Mouse (Mus musculus) retina, postnatal 1 day (tissue): ENCODE results near the gene Plcg1.

Experiments
- DNase-seq: peaks from one replicate; pipeline ENCODE4 v3.0.0-alpha.2; 2012

Plcg1 gene

DNA sequence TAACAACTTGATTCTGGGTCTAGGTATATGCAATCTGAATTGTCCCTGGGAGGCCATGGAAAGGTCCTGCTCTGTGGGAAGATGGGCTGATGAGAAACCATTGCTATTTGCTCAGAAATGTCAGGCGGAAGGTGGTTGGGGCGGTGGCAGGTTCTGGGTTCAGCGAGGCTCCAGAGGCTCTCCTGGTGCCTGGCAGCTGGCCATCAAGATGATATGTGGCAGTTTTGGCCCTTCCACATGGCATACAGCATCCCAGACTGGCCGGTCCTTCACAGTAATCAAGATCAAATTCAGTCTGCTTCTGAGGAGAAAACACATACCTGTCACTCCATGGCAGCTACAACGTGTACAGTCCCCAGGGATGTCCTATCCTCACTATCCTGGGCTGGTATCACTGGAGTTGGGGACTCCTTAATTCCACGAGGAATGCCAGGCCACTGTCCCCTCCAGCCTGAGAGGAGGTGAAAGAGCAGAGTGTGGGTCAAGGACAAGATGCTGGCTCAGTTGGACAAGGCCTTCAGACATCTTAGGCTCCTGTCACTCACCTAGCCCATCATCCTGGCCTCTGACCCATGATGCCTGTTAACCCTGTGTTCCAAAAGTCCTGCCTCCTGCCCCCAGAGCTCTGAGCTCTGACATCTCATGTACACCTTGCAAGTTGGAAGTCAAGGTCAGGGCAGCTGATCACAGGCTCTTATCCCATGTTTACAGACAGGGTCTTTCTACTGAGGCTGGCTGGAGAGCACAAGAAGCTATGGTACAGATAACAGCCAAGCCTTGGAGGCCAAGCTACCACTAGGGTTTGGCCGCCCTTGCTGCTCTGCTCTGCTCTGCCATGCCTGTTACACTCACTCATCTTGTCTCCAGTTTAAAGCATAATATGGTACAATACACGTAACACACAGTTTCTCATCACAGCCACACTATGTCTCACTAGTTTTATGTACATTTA, 40.5 kb downstream of the Plcg1 start:
- DNase-seq = no peak

DNA sequence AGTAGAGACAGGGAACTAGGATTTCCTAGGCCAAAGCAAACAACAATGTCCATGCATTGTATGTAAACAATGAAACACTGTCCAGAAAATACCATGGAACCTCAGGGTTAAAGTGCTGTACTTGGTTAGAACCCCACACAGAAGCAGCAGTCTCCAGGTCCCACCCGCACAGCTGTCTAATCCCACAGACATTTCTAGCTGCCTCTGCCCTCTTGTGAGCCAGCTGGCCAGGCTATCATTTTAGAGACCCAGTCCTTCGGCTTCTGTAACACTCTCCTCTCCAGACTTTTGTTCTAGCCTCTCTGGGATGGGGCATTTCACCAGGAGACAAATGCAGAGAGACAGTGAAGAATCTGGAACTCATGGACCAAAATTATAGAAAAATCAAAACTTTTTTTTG, 46.9 kb downstream of the Plcg1 start:
- no peak for DNase-seq

DNA sequence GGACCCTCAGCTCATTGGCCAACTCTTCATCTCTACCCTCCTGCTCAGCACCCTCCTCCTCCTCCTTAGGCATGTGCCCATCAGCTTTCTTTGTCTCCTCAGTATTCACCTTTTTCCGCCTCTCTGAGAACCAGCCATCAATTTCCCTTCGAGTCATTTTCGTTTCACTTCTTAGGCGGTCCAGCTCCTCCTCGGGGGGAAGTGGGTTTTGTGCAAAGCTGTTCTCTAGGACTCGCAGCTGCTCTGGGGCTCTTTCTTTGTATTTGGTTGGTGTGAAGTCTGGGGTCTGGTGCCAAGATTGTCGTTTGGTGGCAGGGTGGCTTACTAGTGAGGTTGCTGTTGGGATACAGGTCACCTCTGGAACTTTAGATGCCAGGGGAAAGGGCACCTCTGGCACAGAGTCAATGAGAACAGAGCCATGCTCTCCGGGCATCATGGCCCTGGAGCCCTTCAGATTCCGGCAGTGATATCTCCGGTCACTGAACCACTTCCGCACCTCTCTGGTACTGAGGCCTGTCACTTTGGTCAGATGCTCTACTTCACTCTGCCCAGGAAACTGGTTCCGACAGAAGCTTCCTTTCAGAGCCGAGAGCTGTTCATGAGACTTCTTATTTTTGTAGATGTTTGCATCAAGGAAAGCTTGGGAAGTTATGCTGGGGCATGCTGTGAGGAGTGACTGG, 49.2 kb downstream of the Plcg1 start:
- DNase-seq = no peak

DNA sequence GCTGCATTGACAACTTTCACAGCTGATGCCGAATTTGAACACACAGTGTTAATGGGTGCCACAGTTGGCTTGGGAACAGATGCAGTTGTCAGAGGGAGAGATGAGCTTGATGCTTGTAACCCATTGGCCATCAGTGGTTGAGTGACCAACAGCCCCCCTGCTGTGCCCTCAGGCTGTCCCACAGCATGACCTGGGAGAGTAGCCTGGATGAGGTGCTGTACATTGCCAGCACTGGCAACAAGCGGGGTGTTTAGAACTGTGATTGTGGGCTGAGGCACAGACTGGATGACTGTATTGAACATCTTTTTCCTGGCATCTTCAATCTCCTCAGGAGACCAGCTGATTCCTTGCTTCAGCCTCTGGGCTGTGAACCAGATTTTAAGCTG, 49.7 kb downstream of the Plcg1 start:
- no peak for DNase-seq

DNA sequence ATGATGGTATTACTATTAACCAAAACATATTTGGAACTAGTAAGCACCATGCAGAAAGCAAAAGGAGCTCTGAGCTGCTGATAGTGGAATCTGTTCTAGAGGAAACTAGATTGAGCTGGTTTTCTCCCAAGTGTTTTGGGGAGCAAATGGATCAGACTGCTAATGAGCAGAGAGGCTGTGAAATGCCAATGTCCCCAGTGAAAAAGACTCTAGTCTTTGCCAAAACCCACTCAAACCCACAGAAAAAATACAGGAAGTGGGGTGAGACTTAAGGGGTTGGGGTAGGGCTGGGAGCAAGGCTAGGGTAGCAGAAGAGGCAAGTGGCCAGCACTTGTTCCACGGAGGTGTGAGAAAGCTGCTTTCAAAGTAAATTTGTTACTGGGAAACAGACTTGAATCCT, 55.2 kb downstream of the Plcg1 start:
- DNase-seq = no peak

DNA sequence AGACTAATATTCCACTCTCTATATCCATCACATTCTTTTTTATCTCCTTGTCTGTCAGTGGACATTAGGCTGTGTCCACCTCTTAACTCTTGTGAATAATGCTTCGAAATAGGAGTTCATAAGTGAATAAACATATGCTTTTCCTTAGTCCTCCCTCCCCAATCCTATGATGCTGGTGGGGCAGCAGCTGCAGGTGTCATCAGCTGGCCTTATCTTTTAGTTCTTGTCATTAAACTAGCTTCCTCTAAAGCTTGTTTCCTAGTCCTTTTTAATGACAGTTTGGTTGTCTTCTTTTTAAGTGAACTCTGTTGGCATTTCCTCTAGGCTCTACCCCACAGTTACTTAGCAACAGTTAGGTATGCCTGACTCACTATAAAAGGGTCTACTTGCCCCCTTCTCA, 57.9 kb downstream of the Plcg1 start:
- DNase-seq = no peak

DNA sequence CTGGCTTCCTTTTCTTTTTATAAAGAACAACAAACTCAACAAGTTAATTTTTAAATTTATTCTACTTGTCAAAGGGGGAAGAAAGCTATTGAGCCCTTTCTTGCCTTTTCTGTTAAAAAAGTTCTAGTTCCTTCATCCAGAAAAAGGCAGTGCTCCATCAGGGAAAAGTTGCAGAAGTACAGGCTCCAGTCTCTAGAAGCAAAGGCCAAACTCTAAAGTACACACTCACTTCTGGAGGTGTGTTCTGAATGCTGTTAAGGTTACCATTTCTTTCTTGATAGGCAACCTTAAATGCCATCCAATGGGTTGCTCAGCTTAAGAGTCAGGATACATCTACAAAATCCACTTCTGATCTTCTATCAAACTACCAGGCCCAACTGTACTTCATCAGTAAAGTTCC, 58.6 kb downstream of the Plcg1 start:
- DNase-seq = no peak

DNA sequence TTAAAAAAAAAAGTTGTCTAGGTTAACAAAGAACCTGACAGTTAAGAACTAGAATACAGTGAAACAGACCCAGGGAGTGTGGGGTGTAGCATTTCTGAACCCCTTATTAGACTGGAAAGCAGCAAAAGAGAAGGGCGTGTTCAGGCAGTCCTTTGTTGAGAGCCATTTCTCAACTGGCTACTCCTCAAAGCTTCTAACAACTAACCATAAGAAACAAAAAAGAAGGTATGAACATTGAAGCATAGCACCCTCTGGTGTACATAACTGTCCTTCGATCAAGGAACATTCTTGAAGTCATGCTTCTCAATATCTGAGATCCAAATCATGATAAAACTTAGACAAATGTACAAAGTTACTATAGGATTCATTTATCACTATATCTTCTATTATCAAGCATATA, 62.0 kb downstream of the Plcg1 start:
- no peak for DNase-seq

DNA sequence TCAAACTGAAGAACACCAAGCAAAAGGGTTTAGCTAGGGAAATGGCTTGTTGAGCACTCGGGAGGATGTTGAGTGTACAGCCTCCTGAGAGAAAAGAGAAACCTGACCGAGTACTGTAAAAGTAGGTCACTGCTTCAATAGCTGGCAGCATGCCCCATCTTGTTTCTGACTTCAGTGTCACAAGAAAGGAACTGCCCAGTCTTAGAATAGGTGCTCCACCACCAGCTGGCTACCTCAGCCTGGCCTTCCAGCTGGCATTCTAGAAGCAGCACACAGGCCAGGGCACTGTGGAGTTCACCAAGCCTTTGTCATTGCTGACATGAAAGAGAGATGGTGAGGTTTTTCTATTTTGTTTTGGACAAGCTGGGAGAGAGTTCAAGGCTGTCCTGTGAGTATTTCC, 65.9 kb downstream of the Plcg1 start:
- DNase-seq = peak; percentile 62

DNA sequence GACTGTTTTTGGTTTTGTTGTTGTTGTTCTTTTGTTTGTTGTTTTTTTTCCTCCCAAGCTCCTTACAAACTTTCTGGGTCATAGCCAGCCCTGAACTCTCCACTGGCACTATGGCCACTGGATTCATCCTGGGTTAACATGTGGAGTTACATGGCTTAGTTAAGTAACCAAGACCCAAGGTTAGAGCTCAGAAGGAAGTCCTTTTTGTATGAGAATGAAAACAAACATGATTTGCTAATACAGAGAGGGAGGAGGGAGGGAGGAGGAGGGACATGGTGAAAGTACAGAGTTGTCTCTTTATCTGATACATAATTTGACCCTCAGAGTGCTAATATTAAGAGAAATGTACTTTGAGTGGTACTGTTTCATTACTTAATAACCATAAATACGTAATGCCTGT, 67.1 kb downstream of the Plcg1 start:
- DNase-seq = no peak

DNA sequence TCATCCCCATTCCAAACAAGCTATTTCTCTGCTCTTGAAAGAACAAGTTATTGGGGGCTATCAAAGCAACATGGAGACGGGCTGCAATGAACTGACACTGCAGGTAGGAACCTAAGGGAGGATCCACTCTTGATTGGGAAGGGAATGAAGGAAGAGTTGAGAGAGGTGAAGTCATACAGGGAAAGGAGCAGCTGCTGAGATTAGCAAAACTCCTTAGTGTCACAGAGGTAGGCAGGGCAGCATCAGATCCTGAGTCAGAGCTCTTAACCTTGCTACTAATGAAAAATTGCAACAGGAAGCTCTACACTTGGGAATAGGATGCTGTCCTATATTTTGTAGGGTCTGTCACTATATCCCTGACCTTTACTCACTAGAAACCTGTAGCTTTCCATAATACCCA, 69.9 kb downstream of the Plcg1 start:
- no peak for DNase-seq

DNA sequence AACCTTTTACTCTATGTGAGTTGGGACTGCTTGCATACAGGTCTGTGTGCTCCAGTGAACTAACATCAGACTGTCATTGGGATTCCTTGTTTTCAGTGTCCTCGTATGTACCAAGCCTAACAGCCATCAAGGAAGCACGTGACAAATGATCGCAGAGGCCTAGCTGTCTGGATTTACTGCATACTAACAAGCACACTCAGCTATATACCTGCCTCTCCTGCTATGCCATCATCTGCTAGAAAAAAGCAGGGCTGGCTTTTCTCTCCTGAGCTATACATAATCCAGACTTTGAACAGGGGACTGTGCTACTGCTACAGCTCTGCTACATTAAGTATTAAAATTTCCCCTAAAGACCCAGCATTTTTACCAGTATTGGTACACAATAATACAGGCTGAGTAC, 71.2 kb downstream of the Plcg1 start:
- no peak for DNase-seq

DNA sequence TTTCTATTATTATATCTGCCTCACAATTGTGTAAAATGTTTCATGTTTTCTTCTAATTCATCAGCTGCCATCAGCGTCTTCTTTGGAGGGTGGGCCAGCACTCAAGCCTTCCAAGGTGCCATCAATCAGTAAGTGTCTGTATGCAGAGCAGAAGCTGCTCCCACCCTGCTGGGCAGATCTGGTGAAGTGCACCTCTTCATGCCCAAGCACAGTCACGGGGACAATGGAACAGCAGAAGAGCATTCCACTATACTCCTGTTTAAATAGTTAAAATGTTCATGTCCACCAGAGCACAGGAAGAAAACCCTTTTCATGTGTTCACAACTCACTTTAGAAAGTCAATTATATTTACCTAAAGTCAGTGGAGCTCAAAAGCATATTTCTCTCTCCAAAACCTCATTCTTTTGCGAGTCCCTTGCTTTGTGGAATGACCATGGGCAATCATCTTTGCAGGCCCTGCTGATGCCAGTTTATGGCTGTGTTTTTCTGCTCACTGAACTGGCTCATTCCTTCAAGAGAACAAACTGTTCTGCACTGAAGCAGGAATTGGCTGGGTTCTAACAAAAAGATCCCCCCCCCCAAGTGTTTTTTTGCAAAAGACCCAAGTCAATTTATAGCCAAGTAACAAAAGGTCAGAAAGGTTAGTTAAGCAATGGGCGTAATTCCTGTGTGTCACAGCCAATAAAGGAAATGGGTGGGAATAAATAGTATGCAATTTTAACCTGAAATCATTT, 73.9 kb downstream of the Plcg1 start:
- DNase-seq = no peak

DNA sequence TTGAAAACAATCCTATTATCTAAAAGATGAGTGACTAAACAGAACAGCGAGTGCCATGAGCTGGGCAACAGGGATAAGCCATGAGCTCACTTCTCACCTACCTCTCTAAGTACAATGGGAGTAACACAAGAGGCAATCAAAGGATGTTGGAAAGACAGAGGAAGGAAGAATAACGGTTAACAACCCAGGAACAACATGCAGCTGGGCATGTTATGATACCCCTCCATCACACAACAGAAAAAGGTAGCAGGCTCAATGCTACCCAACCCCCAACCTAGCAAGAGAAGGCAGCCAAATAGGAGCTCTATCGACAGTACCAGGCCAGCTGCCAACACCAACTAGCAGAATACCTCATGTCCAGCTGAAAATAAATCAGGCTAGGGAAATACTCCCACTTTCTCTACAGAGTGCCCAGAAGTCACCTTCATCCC, 75.0 kb downstream of the Plcg1 start:
- DNase-seq = no peak

DNA sequence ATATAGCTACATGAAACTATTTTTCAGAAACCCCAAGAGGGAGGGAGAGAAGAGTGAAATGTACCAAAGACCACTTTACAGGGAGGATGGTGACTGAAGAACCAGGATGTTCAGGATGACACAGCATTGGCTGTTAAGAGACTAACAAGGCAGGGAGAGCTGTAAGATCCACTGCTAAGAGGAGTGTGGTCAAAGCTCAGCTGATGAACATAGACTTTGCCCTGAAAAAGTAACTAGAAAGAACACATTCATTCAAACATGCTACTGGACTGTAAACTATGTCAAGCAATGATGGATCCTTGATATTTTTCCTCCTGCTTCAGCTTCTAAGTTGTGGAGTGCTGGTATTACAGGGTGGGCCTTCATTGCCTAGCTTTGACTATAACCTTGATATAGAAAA, 79.3 kb downstream of the Plcg1 start:
- no peak for DNase-seq

DNA sequence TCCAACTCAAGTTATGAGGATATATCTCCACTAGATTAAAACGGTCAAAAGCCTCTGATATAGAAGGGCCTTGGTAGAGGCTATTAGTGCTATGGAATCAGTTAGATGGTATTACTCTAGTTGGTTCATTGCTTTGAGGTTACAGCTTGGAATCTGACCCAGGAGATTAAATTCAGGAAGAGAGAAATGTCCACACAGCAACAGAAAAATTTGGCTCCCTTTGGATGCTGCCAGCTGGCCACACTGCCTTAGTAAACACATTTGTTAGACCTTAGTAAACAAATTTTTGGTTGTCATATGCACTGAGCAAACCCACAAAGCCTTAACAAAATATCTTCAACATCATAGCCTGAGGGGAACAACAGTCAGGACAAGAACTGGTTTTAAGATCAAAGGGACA, 79.7 kb downstream of the Plcg1 start:
- no peak for DNase-seq
